Mouse (Mus musculus): ENCODE measurements around the gene Hoxc4.

DNA sequence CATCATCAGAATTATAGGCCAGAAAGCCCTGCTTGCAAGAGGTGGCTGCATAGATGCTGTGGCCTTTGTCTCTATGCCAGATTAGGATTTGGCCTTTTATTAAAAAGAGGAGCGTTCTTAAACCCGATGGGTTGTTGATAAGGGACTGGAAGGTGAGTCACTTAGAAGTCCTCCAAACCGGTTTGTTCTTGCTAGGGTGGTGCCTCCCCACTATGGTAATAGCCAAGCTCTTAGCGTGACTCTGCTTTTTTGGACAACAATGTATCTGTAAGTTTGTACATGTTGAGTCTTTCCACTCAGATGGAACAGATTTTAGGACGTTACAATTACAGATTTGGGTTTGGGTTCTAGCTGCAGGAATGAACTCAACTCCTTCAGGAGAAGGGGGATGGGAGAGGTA is 22.9 kb downstream of the Hoxc4 start:
- TF ChIP-seq CHD2 (IDR thresholded peaks at IDR 0.05; ENCODE audit: low read depth, low read length): no peak
- TF ChIP-seq ZC3H11A (IDR thresholded peaks at IDR 0.05; ENCODE audit: borderline replicate concordance, low read depth, low read length): no peak
